Mouse (Mus musculus) erythroblast, adult 5-6 weeks (primary cell): Measurements from ENCODE around the gene Opalin. TPM values are rescaled to one million over a fixed set of nuclear protein-coding genes. Genes with fewer than 3 reads are reported as not detected.

Source experiments
- ATAC-seq: replicated peaks from 2 replicates; pipeline ENCODE4 v1.8.0; 2016; ENCODE audit warnings: moderate number of reproducible peaks, mild to moderate bottlenecking, moderate TSS enrichment, inconsistent platforms; ENCODE audit not compliant: poor library complexity, low FRiP score, severe bottlenecking
- total RNA-seq, 2 experiments: library from RNA; stranded (forward) in 1 of 2; stranded (reverse) in 1 of 2; fragments of 150-400 nt in 1 of 2; fragments of 200-764, 138-1000 nt in 1 of 2; gene quantifications; 2 replicates each; pipeline versions ENCODE4 v1.2.3 to v1.2.4; 2015 to 2017; ENCODE audit warnings: low replicate concordance in 2 of 2

Gene Opalin
- total RNA-seq (2015; ENCODE audit: low replicate concordance) (not detected in 2 replicates), total RNA-seq (2017; ENCODE audit: low replicate concordance) (not detected in 2 replicates)

- ATAC-seq, result no peak
These were observed at the start of gene Opalin for GRCm38 (mm10) chr19:41076906-41077305. TSS of gene Opalin (minus strand) at chr19:41077113.

- no peak for ATAC-seq
These were observed 46.1 kb upstream of the Opalin start for GRCm38 (mm10) chr19:41123009-41123408.

GRCm38 (mm10) chr19:41119924-41120323 is 43.0 kb upstream of the Opalin start:
- no peak for ATAC-seq

GRCm38 (mm10) chr19:41118346-41118745 is 41.4 kb upstream of the Opalin start:
- ATAC-seq, result no peak

GRCm38 (mm10) chr19:41117334-41117733 is 40.4 kb upstream of the Opalin start:
- ATAC-seq, result no peak

GRCm38 (mm10) chr19:41114611-41115010 is 37.7 kb upstream of the Opalin start:
- no peak for ATAC-seq

- no peak for ATAC-seq
These were observed 37.1 kb upstream of the Opalin start for GRCm38 (mm10) chr19:41113911-41114531.

- no peak for ATAC-seq
These were observed 35.7 kb upstream of the Opalin start for GRCm38 (mm10) chr19:41112609-41113008.

- ATAC-seq, result no peak
These were observed 33.1 kb upstream of the Opalin start for GRCm38 (mm10) chr19:41109991-41110390.

GRCm38 (mm10) chr19:41109496-41109895 is 32.6 kb upstream of the Opalin start:
- ATAC-seq, result no peak

- ATAC-seq, result no peak
These were observed 31.8 kb upstream of the Opalin start for GRCm38 (mm10) chr19:41108666-41109065.

- no peak for ATAC-seq
These were observed 30.6 kb upstream of the Opalin start for GRCm38 (mm10) chr19:41107530-41107929.

- no peak for ATAC-seq
These were observed 28.0 kb upstream of the Opalin start for GRCm38 (mm10) chr19:41104922-41105321.

- ATAC-seq, result no peak
These were observed 24.5 kb upstream of the Opalin start for GRCm38 (mm10) chr19:41101390-41101789.

- no peak for ATAC-seq
These were observed 23.9 kb upstream of the Opalin start for GRCm38 (mm10) chr19:41100863-41101262.

GRCm38 (mm10) chr19:41097038-41097437 is 20.1 kb upstream of the Opalin start:
- ATAC-seq, result no peak

- ATAC-seq, result no peak
These were observed 15.0 kb upstream of the Opalin start for GRCm38 (mm10) chr19:41091901-41092300.

- ATAC-seq, result no peak
These were observed 12.9 kb upstream of the Opalin start for GRCm38 (mm10) chr19:41089833-41090232.

GRCm38 (mm10) chr19:41088491-41088890 is 11.6 kb upstream of the Opalin start:
- ATAC-seq, result no peak

- no peak for ATAC-seq
These were observed 11.0 kb upstream of the Opalin start for GRCm38 (mm10) chr19:41087901-41088300.

GRCm38 (mm10) chr19:41086700-41087099 is 9.8 kb upstream of the Opalin start:
- peak; percentile 68 for ATAC-seq

GRCm38 (mm10) chr19:41086289-41086688 is 9.4 kb upstream of the Opalin start:
- ATAC-seq, result no peak
